Mouse (Mus musculus) thymus, postnatal 4 days (tissue): Measurements from ENCODE around the gene Klf8.
A peak's percentile ranks its signal among the peaks of the same experiment; 100 is the strongest.
"Not testable (repeated sequence)": the region's sequence is repeated elsewhere in the genome, so short reads cannot be mapped to it uniquely, and the experiment has no call there.

Experiments
- DNase-seq: peaks from one replicate; pipeline ENCODE4 v3.0.0; 2021

The Klf8 gene

GRCm38 (mm10) chrX:153237304-153237919 lies at the start of gene Klf8:
TSS of gene Klf8 (plus strand) at chrX:153237466.
- DNase-seq = peak; percentile 9

GRCm38 (mm10) chrX:153199185-153199584 lies 38.1 kb upstream of the Klf8 start:
- peak; percentile 22 for DNase-seq

GRCm38 (mm10) chrX:153211101-153211500 lies 26.2 kb upstream of the Klf8 start:
- DNase-seq = no peak

- DNase-seq = no peak
Observed at GRCm38 (mm10) chrX:153231240-153231639, 6.0 kb upstream of the Klf8 start.

- DNase-seq = no peak
Observed at GRCm38 (mm10) chrX:153233255-153233654, 4.0 kb upstream of the Klf8 start.

- peak; percentile 22 for DNase-seq
Observed at GRCm38 (mm10) chrX:153237920-153238504, 746 bp downstream of the Klf8 start.

- no peak for DNase-seq
Observed at GRCm38 (mm10) chrX:153254256-153254655, 17.0 kb downstream of the Klf8 start.

GRCm38 (mm10) chrX:153255504-153255903 lies 18.2 kb downstream of the Klf8 start:
- DNase-seq = no peak

- DNase-seq = no peak
Observed at GRCm38 (mm10) chrX:153282185-153282584, 44.9 kb downstream of the Klf8 start.

GRCm38 (mm10) chrX:153311356-153311755 lies 74.1 kb downstream of the Klf8 start:
- no peak for DNase-seq

GRCm38 (mm10) chrX:153323105-153323504 lies 85.8 kb downstream of the Klf8 start:
- DNase-seq = no peak

GRCm38 (mm10) chrX:153334140-153334539 lies 96.9 kb downstream of the Klf8 start:
- not testable (repeated sequence) for DNase-seq

GRCm38 (mm10) chrX:153359331-153360215 lies 122.3 kb downstream of the Klf8 start:
- DNase-seq = peak; percentile 63

GRCm38 (mm10) chrX:153360216-153360590 lies 122.9 kb downstream of the Klf8 start:
- peak; percentile 11 for DNase-seq

GRCm38 (mm10) chrX:153360666-153361269 lies 123.5 kb downstream of the Klf8 start:
- DNase-seq = no peak

- peak; percentile 49 for DNase-seq
Observed at GRCm38 (mm10) chrX:153366754-153367153, 129.5 kb downstream of the Klf8 start.

GRCm38 (mm10) chrX:153369780-153370179 lies 132.5 kb downstream of the Klf8 start:
- DNase-seq = no peak

GRCm38 (mm10) chrX:153375105-153375504 lies 137.8 kb downstream of the Klf8 start:
- DNase-seq = no peak

- no peak for DNase-seq
Observed at GRCm38 (mm10) chrX:153381753-153382152, 144.5 kb downstream of the Klf8 start.

- peak; percentile 6 for DNase-seq
Observed at GRCm38 (mm10) chrX:153389291-153389690, 152.0 kb downstream of the Klf8 start.

GRCm38 (mm10) chrX:153417067-153417466 lies 179.8 kb downstream of the Klf8 start:
- DNase-seq = no peak

- DNase-seq = no peak
Observed at GRCm38 (mm10) chrX:153433659-153434293, 196.5 kb downstream of the Klf8 start.

- no peak for DNase-seq
Observed at GRCm38 (mm10) chrX:153439573-153439972, 202.3 kb downstream of the Klf8 start.
